Mouse (Mus musculus) layer of hippocampus, adult 9-10 months (tissue): ENCODE results near the gene Zscan20.

Experiments used
- DNase-seq: peaks from one replicate; pipeline ENCODE4 v3.0.0; 2022; ENCODE audit warnings: low spot score

Zscan20 gene

DNA sequence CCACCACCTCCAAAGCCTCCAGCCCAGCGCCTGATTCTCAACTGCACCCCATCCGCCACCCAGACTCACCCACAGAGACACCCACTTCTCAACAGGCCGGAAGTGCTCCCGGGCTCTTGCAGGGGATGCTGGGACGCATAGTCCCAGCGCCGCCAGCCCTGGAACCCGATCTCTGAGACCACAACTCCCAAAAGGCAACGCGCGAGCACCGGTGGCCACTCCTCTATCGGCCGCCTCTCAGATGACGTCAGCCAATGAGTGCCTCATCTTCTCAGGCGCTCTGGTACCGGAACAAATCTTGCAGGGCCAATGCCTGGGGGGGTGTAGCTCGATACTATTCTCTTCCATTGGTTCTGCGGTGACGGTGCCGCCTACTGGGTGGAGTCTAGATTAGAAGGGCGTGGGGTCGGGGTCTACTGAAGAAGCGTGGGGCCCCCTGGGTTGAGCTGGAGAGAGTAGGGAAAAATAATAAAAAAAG, at the start of gene Zscan20:
Gene Zscan20, minus strand, starts transcription at position 174 of the 478 bp plus-strand sequence.
- peak; percentile 96 for DNase-seq

DNA sequence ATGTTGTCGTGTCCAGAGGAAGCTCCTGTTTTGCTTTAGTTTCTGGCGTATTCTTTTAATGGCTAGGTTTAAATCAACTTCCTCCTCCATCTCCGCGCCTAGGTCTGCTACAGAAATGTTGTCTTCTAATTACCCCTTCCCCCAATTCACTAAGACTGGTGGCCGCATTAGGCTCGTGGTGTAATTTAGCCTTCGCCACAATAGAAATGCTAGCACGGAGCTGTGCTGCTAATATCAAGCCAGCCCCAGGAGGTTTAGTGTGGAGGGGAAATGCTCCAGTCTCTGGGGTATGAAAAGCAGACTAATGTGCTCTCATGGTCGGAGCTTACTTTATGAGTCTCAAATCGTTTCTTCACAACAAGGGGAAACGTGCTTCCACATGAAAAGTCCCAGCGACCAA, 45.5 kb upstream of the Zscan20 start:
- no peak for DNase-seq

DNA sequence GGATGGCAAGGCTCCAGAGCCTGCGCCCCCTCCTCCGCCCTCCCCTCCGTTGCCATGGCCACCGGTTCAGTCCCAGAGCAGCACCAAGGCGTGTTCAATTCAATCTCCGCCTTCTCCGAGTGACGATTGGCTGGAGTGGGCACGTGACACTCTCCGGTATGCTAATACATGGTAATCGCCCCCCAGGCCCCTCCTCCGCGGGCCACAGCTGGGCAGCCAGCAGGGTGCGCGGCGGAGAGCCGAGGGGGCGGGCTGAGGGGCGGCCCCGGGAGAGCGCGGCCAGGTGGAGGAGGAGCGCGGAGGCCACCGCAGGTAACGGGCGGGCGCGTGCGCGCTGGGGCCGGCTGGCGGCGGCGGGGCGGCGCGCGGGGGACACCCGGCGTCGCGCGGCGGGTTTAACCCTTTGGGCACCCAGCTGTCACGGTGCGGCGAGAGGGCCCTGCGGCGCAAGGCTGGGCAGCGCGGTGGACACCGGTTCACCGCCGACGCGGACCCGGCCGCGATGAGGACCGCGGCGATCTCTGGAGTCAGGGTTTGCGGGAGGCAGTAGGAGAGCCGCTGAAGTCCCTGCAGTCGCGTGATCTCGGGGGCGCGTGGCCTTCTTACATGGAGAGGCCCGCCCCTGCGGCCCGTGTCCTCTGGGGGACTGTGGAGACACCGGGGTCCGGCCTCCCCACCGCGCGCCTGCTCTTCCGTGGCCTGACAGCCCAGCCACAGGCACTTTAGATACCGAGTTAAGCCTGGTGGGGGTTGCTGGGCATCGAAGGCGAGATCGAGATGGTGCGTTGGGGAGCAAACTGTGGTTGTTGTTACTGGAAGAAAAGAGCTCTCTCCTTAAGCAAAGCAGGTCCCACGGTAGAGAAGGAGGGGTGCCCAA, 44.8 kb upstream of the Zscan20 start, which contains the start of gene Phc2:
Gene Phc2, plus strand, starts transcription at position 198 of the 877 bp plus-strand sequence.
- peak; percentile 96 for DNase-seq

DNA sequence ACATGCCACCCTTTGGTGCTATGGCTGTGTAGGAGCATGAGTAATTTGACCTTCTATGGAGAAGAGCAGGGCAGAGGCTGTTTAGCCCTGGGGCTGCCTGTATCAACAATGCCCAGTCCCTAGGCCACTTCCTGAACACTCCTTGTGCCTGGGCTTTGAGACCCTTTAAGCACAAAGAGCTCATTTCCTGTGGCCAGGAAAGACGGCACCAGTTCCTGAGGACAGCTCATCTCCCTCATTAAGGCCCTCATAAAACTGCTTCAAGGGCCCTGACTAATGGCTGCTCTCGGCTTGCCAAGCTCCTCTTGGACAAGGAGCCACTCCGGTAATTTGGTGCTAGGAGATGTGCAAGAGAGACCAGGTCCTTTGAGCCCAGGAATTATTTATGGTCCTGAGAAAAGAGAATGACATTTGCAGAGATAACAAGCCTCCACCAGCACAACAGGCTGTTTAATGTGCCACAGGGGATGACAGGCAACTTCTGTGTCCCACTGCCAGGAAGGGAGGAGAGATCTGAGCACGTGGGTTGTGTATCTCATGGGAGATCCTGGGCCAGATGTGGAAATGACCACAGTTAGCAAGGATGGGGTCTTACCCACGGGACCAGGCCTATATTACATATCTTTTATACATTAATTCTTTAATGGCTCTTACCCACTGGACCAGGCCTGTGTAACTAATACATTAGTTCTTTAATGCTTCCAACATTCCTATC, 42.8 kb upstream of the Zscan20 start:
- no peak for DNase-seq

DNA sequence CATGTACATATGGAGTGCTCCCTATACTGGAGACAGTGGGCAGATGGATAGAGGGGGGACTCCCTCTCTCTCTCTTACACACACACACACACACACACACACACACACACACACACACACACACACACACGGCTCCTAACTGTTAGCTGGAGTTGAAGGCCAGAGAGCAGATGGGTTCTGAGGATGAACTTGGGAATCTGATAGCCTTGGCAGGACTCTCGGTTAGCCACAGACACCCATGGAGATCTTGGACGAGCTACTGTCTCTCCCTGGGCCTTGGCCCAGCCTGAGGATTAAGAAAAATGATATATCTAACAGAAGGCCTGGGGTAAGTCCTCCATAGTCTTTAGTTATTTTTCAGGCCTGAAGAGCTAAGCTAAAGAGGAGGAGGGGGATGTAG, 41.6 kb upstream of the Zscan20 start:
- DNase-seq = no peak

DNA sequence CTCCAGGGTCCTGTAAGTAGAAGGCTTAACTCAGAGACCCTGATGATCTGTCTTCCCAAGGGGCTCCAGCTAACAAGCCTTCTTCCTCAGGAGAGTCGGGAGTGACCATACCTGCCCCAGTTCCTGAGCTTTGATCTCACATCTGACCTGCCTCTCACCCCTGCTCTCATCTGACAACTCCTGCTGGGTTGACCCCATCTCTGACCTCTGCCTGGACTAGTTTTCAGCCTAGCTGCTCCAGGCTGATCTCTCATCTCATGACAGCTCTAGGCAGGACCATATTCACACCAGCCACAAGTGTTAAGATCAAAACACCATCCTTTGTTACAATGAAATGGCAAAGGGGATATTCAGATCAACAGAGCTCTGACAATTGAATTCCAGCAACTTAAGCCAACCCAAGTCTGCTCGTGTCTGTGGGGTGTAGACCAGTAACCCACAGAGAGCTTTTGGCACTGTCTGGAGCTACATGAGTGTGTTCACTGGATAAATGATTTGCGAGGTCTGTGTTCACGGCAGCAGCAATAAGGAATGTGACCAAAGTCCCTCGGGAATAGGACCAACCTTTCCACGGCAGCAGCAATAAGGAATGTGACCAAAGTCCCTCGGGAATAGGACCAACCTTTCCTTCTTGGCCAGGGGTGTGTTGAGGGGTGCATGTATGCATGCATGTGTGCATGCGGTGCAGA, 38.8 kb upstream of the Zscan20 start:
- no peak for DNase-seq

DNA sequence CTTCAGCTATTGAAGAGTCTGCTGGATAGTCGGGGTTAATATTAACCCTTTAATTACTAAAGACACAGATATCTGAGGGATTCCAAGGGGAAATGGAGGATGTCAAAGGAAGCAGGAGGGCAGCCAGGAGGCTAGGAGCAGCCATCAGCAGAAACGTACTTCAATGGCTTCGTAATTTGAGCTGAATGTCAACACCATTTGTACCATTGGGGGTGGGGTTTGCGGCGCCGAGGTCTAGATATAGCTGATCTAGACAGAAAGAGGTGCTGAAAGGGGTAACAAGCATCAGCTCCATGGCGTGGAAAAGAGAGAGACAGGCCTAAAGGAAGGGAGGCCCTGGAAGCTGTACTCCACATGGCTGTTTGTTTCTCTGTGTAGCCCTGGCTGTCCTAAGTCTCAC, 36.9 kb upstream of the Zscan20 start:
- DNase-seq = no peak

DNA sequence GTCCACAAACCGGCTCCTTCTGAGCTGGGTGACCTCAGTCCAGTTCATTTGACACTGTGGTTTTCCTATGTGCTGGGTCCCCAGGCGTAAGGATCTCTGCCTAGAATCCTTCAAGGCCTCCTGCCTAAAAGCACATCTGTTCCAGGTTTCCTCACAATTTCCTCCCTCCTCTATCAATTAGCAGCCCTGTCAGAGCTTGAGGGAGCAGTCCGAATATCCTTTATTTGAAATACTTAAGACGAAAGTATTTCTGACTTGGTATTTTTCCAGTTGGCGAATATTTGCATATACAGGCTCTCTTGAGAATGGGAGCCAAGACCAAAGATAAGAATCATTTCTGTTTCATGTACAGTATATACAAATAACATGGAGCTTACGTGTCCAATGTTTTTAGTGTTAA, 36.0 kb upstream of the Zscan20 start:
- no peak for DNase-seq

DNA sequence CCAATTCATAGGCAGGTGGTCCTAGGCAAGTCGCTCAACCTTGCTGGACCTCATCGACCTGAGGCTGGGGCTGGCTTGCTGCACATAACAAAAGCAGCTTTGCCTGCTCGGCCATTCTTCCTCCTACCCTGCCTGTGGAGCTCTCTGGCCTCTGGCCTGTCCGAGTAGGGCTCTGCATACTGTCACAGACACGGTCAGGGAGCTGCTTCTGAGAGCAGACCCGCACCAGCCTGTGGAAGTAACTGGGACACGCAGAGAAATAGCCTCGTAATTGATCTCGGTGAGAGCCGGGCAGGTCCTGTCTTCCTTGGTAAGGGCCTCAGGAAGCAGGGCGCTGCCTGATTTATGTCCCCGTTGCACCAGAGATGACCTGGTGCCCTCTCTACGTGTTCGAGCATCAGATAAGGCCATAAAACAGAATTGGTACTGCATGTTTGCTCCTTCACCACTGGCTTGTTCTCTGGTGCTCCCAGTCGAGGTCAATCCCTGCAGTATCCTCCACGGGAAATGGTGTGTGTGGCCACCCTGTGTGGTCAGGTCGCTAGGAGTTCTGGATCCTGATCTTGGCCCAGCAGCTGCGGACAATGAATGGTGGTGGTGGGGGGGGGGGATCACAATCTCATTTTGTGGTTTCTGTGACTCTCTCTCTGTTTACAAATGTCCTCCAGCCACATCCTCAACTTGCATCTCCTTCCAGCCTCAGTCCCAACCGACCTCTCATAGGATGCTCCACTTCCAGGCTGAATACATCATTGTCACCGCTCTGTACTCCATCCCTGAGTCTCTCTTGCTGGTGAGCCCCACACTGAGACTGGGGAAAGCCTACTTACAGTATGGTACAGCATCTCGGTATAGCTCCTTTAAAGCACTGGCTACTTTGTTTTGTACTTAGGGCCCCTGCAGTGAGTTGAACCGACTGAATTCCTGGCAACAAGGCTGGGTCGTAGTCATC, 32.1 kb upstream of the Zscan20 start:
- DNase-seq = no peak

DNA sequence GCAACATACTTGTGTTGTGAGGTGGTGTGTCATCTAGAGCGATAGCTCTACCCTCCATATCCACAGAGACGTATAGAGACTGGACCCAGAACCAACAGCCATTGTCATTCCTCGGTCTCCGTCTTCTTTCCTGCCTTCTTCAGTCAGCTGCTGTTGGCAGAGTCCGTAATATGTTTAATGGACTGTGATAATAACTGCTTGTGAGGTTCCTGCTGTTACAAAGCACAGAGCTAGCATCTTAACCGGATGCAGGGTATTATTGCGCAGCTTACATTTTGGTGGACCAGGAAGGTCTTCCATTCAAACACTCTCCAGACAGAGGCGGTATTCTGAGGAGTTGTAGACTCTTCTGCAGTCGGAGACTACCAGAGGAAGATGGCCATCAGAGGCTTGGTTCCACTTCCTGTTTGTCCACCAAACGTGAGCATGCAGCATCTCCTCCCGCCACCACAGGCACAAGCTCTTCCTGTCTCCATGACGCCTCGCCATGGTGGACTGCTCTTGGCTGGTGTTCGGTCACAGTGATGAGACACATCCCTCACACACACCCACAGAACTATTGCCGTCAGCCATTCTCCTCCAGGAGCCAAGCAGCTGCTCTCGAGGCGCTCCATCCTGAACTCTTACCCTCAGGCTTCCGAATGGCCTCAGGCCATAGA, 28.5 kb upstream of the Zscan20 start:
- DNase-seq = no peak

DNA sequence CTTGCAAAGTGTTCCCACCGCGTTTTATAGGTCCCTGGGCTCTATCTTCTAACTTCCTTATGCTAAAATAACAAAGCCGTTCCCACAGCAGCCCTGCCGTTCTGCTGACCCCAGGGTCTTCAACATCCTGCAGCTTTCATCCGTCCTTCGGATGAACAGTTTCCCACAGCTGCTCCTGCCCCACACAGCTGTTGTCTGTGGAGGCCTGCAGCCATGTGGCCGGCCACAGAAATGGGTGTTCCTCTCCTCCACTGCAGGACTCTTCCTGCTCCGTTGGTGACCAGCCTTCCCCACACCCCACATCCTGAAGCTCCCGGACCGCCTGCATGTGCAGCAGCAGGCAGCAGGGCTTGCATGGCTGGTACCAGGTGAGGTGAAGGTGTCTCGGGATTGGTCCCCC, 27.4 kb upstream of the Zscan20 start:
- no peak for DNase-seq

DNA sequence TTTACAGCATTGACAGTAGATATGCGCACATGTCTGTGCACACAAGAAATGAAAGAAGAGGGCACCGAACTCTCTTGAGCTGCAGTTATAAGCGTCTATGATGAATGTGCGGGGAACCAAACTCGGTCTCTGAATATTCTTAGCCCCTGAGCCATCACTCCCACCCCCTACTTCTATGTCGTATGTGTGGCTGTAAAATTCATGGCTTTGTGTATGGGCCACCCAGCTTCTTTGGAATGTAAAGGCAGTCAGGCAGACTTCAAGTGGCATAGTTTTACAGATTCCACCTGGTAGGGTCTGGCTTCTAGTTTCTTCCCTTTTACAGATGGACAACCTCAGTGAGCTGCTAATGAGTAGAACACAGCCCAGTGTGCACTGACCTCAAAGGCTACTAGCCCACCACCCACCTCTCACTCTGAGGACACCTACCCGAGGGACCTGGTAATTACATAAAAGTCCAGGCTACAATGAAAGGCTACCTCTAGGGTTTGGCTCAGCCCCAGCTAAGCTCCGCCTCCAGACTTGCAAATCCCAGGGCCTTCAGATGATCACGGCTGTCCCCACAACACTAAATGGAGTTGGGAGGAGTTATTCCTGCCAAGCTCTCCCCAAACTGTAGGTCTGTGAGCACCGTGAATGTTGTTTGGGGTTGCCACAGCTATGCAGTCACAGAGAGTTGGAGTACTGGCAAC, 26.1 kb upstream of the Zscan20 start:
- DNase-seq = no peak

DNA sequence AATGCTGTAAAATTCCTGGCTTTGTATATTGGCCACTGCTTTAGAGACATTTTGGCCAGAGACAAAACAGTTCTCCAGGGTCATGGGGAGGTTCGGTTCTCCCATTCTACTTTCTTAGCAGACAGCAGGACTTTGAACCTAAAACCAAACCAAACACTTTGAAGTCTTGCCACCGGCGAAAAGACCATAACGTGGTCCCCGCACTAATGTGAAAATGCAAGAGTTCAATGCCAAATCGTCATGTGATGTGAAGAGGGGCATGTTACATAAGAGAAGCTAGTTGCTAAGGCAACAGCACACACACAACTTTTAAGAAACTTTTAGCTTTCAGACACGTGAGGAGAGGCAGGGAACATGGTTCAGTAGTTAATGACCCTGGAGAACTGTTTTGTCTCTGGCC, 25.6 kb upstream of the Zscan20 start:
- DNase-seq = no peak

DNA sequence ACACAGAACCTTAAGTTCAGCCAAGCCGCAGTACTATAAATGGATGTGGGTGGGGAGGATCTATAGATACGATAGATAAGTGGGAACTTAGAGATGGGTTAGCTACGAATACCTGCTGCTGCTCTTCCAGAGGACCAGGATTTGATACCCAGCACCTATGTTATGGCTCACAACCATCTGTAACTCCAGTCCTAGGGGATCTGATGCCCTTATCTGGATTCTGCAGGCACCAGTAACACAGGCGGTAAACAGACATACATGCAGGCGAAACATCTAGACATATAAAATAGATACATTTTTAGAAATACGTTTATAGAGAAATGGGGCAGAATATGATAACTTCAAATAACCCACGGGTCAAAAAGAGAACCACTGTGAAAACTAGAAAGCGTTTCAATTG, 11.2 kb upstream of the Zscan20 start:
- DNase-seq = no peak

DNA sequence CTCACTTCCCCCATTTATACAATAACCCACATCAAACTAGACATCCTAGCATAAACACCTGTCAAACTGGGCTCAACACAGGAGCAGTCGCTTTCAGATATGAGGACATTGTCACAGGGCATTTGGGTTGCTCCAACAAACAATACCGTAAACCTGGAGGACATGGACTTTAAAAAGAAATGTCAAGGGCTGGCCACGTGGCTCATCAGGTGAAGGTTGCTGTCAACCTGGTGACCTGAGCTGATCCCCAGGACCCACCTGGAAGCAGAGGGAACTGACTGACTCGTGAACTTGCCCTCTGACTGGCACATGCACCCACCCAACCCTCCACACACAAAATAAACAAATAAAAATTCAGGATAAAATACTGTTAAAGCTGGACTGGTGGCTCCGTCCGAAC, 10.7 kb upstream of the Zscan20 start:
- DNase-seq = no peak

DNA sequence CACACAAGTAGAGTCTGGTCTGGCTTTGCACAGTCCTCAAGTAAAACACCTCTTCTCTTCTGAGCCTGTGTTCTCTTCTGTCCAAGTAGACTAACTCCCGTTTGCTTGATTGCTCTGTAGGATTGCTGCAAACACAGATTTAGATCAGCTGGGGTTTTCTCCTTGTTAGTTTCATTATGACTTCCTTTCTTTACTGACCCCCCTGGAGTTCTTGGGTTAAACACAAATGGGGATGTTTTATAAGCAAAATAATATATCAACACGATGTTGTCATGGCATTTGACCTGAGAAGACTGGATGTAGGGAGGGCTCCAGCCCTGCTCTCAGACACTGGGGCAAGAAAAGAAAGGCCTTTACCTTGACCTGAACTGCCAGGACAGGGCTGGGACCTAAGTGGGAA, 9.1 kb upstream of the Zscan20 start:
- no peak for DNase-seq

DNA sequence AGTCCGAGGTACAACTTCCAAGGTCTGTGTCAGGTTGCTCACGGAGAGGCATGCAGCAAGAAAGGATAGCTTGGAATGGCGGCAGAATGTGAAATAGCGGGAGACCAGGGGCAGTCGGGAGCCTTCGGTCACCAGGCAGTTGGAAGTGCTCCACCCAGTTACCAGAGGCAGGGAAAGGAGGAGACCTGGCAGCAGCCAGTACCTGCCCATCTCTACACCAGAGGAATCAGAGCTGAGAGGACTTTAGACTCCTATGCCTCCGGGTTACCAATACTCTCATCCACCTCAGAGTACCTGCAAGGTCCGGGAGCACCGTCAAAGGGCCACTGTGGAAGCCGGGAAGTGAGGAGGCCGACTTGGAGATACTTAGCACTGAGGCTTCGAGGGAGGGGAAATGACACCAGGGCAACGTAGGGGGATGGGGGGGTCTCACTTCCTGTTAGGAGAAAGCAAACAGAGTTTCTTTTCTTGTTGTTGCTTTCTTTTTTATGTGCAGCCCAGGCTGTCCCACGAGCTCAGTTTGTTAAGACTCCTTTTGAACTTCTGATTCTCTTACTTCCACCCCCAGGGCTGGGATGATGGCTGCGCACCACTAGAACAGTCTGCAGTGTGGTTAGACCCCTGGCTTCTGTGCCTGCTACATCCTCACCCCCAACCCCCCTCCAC, 8.5 kb upstream of the Zscan20 start, which contains the start of gene Tlr12:
Gene Tlr12, minus strand, starts transcription at position 374 of the 666 bp plus-strand sequence.
- DNase-seq = no peak

DNA sequence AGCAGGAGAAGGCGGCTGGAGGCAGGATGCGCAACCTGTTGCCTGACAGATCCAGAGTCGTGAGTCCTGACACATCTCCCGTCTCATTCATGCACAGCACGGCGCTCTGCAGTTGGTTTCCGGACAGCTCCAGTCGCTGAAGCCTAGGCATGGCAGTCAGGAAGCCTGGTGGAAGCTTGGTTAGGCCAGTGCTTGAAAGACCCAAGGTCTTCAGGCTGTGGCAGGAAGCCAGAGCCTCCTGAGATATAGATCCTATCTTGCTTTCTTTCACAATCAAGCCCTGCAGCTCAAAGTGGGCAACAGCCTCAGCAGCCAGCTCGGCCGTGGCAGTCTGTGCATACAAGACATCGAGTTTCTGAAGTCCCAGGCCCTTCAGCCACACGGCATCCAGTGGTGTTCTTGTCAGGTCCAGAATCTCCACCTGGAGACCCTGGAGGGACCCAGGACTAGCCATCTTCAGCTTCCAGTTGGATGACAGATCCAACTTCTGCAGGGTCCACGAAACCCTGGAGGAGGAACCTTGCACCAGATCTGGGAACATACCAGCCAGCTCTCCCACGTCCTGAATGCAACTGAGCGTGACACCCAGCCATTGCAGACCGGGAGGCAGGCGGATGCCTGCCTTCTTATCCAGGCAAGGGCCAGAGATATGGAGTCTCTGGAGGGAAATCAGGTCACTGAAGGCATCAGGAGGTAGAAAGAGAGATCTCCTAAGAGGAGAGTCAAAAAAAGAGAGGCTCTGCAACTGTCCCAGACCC, 7.6 kb upstream of the Zscan20 start:
- no peak for DNase-seq

DNA sequence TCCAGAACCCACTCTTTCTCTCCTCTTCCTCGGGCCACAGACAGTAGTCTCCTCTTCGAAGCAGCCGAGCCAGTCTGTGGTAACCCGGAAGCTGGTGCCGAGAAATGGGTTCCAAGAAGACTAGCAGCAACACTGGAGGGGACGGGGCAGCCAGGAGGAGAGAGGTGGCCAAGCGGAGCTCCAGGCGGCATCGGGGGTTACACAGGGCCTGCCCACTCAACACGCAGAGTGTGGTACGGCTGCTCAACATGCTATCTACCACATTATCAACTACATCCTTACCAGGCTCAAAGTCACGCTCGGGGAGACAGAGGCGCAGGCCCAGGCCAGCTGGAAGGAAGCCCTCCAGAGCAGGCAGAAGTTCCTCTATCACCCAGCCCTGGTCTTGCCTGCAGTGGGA, 5.9 kb upstream of the Zscan20 start:
- no peak for DNase-seq
